Mouse (Mus musculus) 3T3-L1 (cell line): Measurements from ENCODE around the gene Sik3.

ENCODE experiments used
- DNase-seq: peaks from one replicate; pipeline ENCODE4 v3.0.0-alpha.2; 2015; ENCODE audit warnings: low read depth, low spot score

The Sik3 gene

GRCm38 (mm10) chr9:46270782-46271181, 258.2 kb downstream of the Sik3 start:
- no peak for DNase-seq

GRCm38 (mm10) chr9:46272070-46272469, 259.4 kb downstream of the Sik3 start:
- no peak for DNase-seq

- peak; percentile 94 for DNase-seq
Observed at GRCm38 (mm10) chr9:46272677-46273454, 260.2 kb downstream of the Sik3 start, which contains the start of gene Zpr1. Zpr1 (plus strand) TSS chr9:46273064.
